ENCODE assay signal across 12 mouse cellular contexts in the genomic region with DNA sequence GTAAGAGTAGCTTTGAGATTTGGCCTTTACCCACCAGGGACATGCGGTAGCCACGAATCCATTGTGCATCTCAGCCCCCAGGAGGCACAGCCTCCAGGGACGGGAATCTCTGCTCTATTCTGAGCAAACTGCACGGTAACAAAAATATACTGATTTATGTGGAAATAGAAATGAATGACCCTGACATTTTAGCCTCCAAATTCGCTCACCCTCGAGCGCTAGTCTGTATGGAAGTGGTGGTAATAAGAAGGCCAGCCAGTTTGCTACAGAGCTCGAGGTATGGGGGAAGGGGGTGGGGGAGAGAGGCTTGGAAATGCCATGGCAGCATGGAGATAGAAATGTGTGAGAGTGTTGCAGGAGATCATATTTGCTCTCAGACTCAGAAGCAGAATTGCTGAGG. TPM values are rescaled to one million over a fixed set of nuclear protein-coding genes. Genes with fewer than 3 reads are reported as not detected.
DNase-seq lines count a peak whose midpoint lies in the region; ATAC-seq and TF ChIP-seq lines count a peak whose summit lies in the region.
"Had no signal": no experiment of that assay in that cellular context is flagged by ENCODE, and none has a peak within 500 bp of the region (broad histone marks: within the 10 kb centered on the region; RNA-seq: fewer than 3 reads in every experiment).

No protein-coding gene starts in this region.

- no peak overlapping the region for H3K4me2 ChIP-seq in neural tube, embryonic 11.5 days (ENCODE audit: low read depth)
- 0 out of 2 replicates have a peak overlapping the region, but pooled peaks have one; percentile 9 for H3K4me2 ChIP-seq in midbrain, embryonic 13.5 days (replicated peaks)
- no peak overlapping the region for H3K4me2 ChIP-seq in liver, postnatal 0 days (ENCODE audit: low read depth, low read length)
- H3K4me2 ChIP-seq: intestine, embryonic 15.5 days; lung, embryonic 15.5 days had no signal

- no peak for TF ChIP-seq CTCF in liver, postnatal 0 days (IDR thresholded peaks at IDR 0.05; ENCODE audit: low read depth)

- H3K4me1 ChIP-seq in neural tube, embryonic 11.5 days (ENCODE audit: control insufficient read depth, insufficient read depth, low read length) = peaks cover 11% of the 10 kb centered on the region; the same call in 1 of the 2 replicates
- peaks cover 35% of the 10 kb centered on the region for H3K4me1 ChIP-seq in midbrain, embryonic 13.5 days (replicated peaks)
- no peaks in the 10 kb centered on the region for H3K4me1 ChIP-seq in liver, postnatal 0 days (ENCODE audit: insufficient read depth)
- H3K4me1 ChIP-seq: intestine, embryonic 15.5 days; lung, embryonic 15.5 days had no signal

- no peak overlapping the region for H3K9ac ChIP-seq in neural tube, embryonic 11.5 days (ENCODE audit: low read length)
- 0 out of 2 replicates have a peak overlapping the region, but pooled peaks have one; percentile 7 for H3K9ac ChIP-seq in midbrain, embryonic 13.5 days (replicated peaks)
- H3K9ac ChIP-seq in liver, postnatal 0 days (replicated peaks) = no peak overlapping the region
- H3K9ac ChIP-seq: intestine, embryonic 15.5 days; lung, embryonic 15.5 days had no signal

- no peak for TF ChIP-seq EP300 in liver, postnatal 0 days (IDR thresholded peaks at IDR 0.05; ENCODE audit: low read depth)

- DNase-seq in adrenal gland, postnatal 36 days = peak; percentile 24 to 25
- DNase-seq in adrenal gland, postnatal 25 days = no peak
- DNase-seq in neural tube, embryonic 11.5 days (ENCODE audit: low spot score) = no peak
- no peak for DNase-seq in neural tube, embryonic 10.5 days (ENCODE audit: extremely low spot score, low spot score)
- DNase-seq in retina, postnatal 1 day = peak; percentile 63
- no peak for DNase-seq in thymus, postnatal 14 days
- no peak for DNase-seq in liver, postnatal 0 days
- DNase-seq: heart, adult 11 months; kidney, postnatal 4 days had no signal

- no peaks in the 10 kb centered on the region for H3K27me3 ChIP-seq in neural tube, embryonic 11.5 days (ENCODE audit: control insufficient read depth, insufficient read depth, low read length)
- H3K27me3 ChIP-seq in midbrain, embryonic 13.5 days = no peaks in the 10 kb centered on the region
- H3K27me3 ChIP-seq in liver, postnatal 0 days (ENCODE audit: insufficient read depth, low read length) = no peaks in the 10 kb centered on the region
- H3K27me3 ChIP-seq: intestine, embryonic 15.5 days; lung, embryonic 15.5 days had no signal

- WGBS in neural tube, embryonic 11.5 days = 55% methylated on average over 8 of the region's 8 CpGs
- 39% methylated on average over 8 of the region's 8 CpGs for WGBS in midbrain, embryonic 13.5 days
- WGBS in liver, postnatal 0 days (ENCODE audit: insufficient replicate concordance) = 74% methylated on average over 8 of the region's 8 CpGs

- no peak overlapping the region for H3K27ac ChIP-seq in neural tube, embryonic 11.5 days (ENCODE audit: low read depth, low read length)
- peak overlapping the region; percentile 62 for H3K27ac ChIP-seq in midbrain, embryonic 13.5 days
- no peak overlapping the region for H3K27ac ChIP-seq in liver, postnatal 0 days (ENCODE audit: low read depth)
- H3K27ac ChIP-seq: intestine, embryonic 15.5 days; lung, embryonic 15.5 days had no signal

- peak; percentile 35; the same call in 1 of the 2 replicates for ATAC-seq in neural tube, embryonic 11.5 days (ENCODE audit: insufficient read depth, low FRiP score, low TSS enrichment)
- peak; percentile 57 for ATAC-seq in midbrain, embryonic 13.5 days
- no peak for ATAC-seq in liver, postnatal 0 days
- ATAC-seq: intestine, embryonic 15.5 days had no signal

- no peaks in the 10 kb centered on the region for H3K9me3 ChIP-seq in neural tube, embryonic 11.5 days (ENCODE audit: control insufficient read depth, low read length)
- no peaks in the 10 kb centered on the region for H3K9me3 ChIP-seq in midbrain, embryonic 13.5 days
- H3K9me3 ChIP-seq in liver, postnatal 0 days (ENCODE audit: low read length) = no peaks in the 10 kb centered on the region
- H3K9me3 ChIP-seq: intestine, embryonic 15.5 days; lung, embryonic 15.5 days had no signal

- H3K4me3 ChIP-seq in neural tube, embryonic 11.5 days (ENCODE audit: low read depth, low read length) = no peak overlapping the region
- H3K4me3 ChIP-seq in midbrain, embryonic 13.5 days (replicated peaks) = no peak overlapping the region
- no peak overlapping the region for H3K4me3 ChIP-seq in liver, postnatal 0 days (ENCODE audit: low read depth, low read length)
- H3K4me3 ChIP-seq: intestine, embryonic 15.5 days; lung, embryonic 15.5 days had no signal

- no peaks in the 10 kb centered on the region for H3K36me3 ChIP-seq in neural tube, embryonic 11.5 days (ENCODE audit: control insufficient read depth, insufficient read depth, low read length)
- no peaks in the 10 kb centered on the region for H3K36me3 ChIP-seq in midbrain, embryonic 13.5 days
- H3K36me3 ChIP-seq in liver, postnatal 0 days (replicated peaks; ENCODE audit: insufficient read depth, low read length) = no peaks in the 10 kb centered on the region
- H3K36me3 ChIP-seq: intestine, embryonic 15.5 days; lung, embryonic 15.5 days had no signal

RNA-seq across cellular contexts. Expression of a gene that starts 37.7 kb away (rescaled TPM):
- 10 to 100 TPM; 17.6 to 35.3 TPM for total RNA-seq in adrenal gland, postnatal 36 days (2021)
- 32.2 and 39.7 TPM in 2 replicates for total RNA-seq in adrenal gland, postnatal 25 days (2021)
- 13.8 and 15.1 TPM in 2 replicates for polyA plus RNA-seq in neural tube, embryonic 11.5 days (2014; fragmentation: Nextera tagmentation; extraction: Ambion mirVana)
- 12.6 and 14.8 TPM in 2 replicates for polyA plus RNA-seq in midbrain, embryonic 13.5 days (2015; fragmentation: Nextera tagmentation; extraction: Ambion mirVana)
- polyA plus RNA-seq in liver, postnatal 0 days (2015; fragmentation: Nextera tagmentation; extraction: Ambion mirVana) = 3.1 and 3.9 TPM in 2 replicates

Comparison
In these comparisons a context has a peak if more than half of its experiments do, and no peak if none do; other contexts are left out.
1. DNase-seq: peak in adrenal gland, postnatal 36 days (2 of 2) and retina, postnatal 1 day (single experiment); none in adrenal gland, postnatal 25 days (single experiment), neural tube, embryonic 11.5 days (single experiment), neural tube, embryonic 10.5 days (single experiment), thymus, postnatal 14 days (single experiment) and liver, postnatal 0 days (single experiment).